In genomic region chr9:34244576-34244975, GRCm38 (mm10) we compare ENCODE assay signal across 25 mouse cellular contexts.
DNase-seq lines count a peak whose midpoint lies in the region; ATAC-seq and TF ChIP-seq lines count a peak whose summit lies in the region.
"Had no signal": no experiment of that assay in that cellular context is flagged by ENCODE, and none has a peak within 500 bp of the region (broad histone marks: within the 10 kb centered on the region; RNA-seq: fewer than 3 reads in every experiment).

No protein-coding gene starts in this region.

- H3K27me3 ChIP-seq in lung, postnatal 0 days (replicated peaks; ENCODE audit: insufficient read depth, low read length) = no peaks in the 10 kb centered on the region
- no peaks in the 10 kb centered on the region for H3K27me3 ChIP-seq in forebrain, embryonic 12.5 days
- H3K27me3 ChIP-seq: embryonic facial prominence, embryonic 13.5 days; heart, embryonic 12.5 days; hindbrain, embryonic 13.5 days; limb, embryonic 13.5 days; liver, embryonic 13.5 days; lung, embryonic 15.5 days; midbrain, embryonic 13.5 days; neural tube, embryonic 15.5 days had no signal

- no peak for TF ChIP-seq EP300 in lung, postnatal 0 days (IDR thresholded peaks at IDR 0.05)

- no peaks in the 10 kb centered on the region for H3K4me1 ChIP-seq in lung, adult 2 months (ENCODE audit: control insufficient read depth, insufficient read depth, low read length)
- H3K4me1 ChIP-seq in lung, postnatal 0 days (ENCODE audit: insufficient read depth, low read depth, low read length) = no peaks in the 10 kb centered on the region
- no peaks in the 10 kb centered on the region for H3K4me1 ChIP-seq in forebrain, embryonic 12.5 days
- H3K4me1 ChIP-seq: embryonic facial prominence, embryonic 13.5 days; hindbrain, embryonic 13.5 days; liver, embryonic 13.5 days; lung, embryonic 15.5 days; midbrain, embryonic 13.5 days; neural tube, embryonic 15.5 days had no signal

- WGBS in lung, adult 2 months = 75% methylated on average over 5 of the region's 5 CpGs
- WGBS in lung, postnatal 0 days = 63% methylated on average over 5 of the region's 5 CpGs
- 88% methylated on average over 5 of the region's 5 CpGs for WGBS in forebrain, embryonic 12.5 days

- H3K36me3 ChIP-seq in lung, postnatal 0 days (ENCODE audit: insufficient read depth, low read length) = no peaks in the 10 kb centered on the region
- no peaks in the 10 kb centered on the region for H3K36me3 ChIP-seq in forebrain, embryonic 12.5 days (replicated peaks)
- H3K36me3 ChIP-seq: embryonic facial prominence, embryonic 13.5 days; heart, embryonic 12.5 days; hindbrain, embryonic 13.5 days; limb, embryonic 13.5 days; liver, embryonic 13.5 days; lung, embryonic 15.5 days; midbrain, embryonic 13.5 days; neural tube, embryonic 15.5 days had no signal

- no peaks in the 10 kb centered on the region for H3K9me3 ChIP-seq in lung, postnatal 0 days (ENCODE audit: low read length)
- H3K9me3 ChIP-seq in forebrain, embryonic 12.5 days = no peaks in the 10 kb centered on the region
- H3K9me3 ChIP-seq: embryonic facial prominence, embryonic 13.5 days; heart, embryonic 12.5 days; hindbrain, embryonic 13.5 days; limb, embryonic 13.5 days; liver, embryonic 13.5 days; lung, embryonic 15.5 days; midbrain, embryonic 13.5 days; neural tube, embryonic 15.5 days had no signal

- H3K4me2 ChIP-seq in lung, postnatal 0 days (replicated peaks; ENCODE audit: low read depth, low read length) = no peak overlapping the region
- H3K4me2 ChIP-seq in forebrain, embryonic 12.5 days = no peak overlapping the region
- H3K4me2 ChIP-seq: embryonic facial prominence, embryonic 13.5 days; heart, embryonic 12.5 days; hindbrain, embryonic 13.5 days; limb, embryonic 13.5 days; liver, embryonic 13.5 days; lung, embryonic 15.5 days; midbrain, embryonic 13.5 days; neural tube, embryonic 15.5 days had no signal

- H3K4me3 ChIP-seq in lung, adult 2 months (replicated peaks; ENCODE audit: extremely low read depth, low read depth, low read length) = no peak overlapping the region
- no peak overlapping the region for H3K4me3 ChIP-seq in lung, postnatal 0 days (ENCODE audit: low read depth, low read length)
- H3K4me3 ChIP-seq in forebrain, embryonic 12.5 days (replicated peaks) = no peak overlapping the region
- H3K4me3 ChIP-seq: embryonic facial prominence, embryonic 13.5 days; gastrocnemius, adult 2 months; heart, embryonic 12.5 days; hindbrain, embryonic 13.5 days; limb, embryonic 13.5 days; liver, embryonic 13.5 days; lung, embryonic 15.5 days; midbrain, embryonic 13.5 days; neural tube, embryonic 15.5 days had no signal

- no peak for TF ChIP-seq CTCF in lung, adult 2 months (IDR thresholded peaks at IDR 0.05; ENCODE audit: insufficient read depth, low read length)
- TF ChIP-seq CTCF in lung, postnatal 0 days (IDR thresholded peaks at IDR 0.05) = no peak

- H3K27ac ChIP-seq in lung, postnatal 0 days (ENCODE audit: low read length) = no peak overlapping the region
- no peak overlapping the region for H3K27ac ChIP-seq in forebrain, embryonic 12.5 days
- H3K27ac ChIP-seq: embryonic facial prominence, embryonic 13.5 days; gastrocnemius, adult 2 months; hindbrain, embryonic 13.5 days; limb, embryonic 13.5 days; liver, embryonic 13.5 days; lung, embryonic 15.5 days; midbrain, embryonic 13.5 days; neural tube, embryonic 15.5 days; stomach, postnatal 0 days had no signal

- no peak for DNase-seq in frontal cortex, postnatal 25 days (ENCODE audit: low spot score in 2 of 2)
- DNase-seq in right cerebral cortex, adult 18-20 months = peak; percentile 1
- no peak for DNase-seq in right cerebral cortex, postnatal 10 days (ENCODE audit: low spot score in 2 of 2)
- peak; percentile 75 to 81 for DNase-seq in cerebellum, postnatal 14 days
- DNase-seq in lung, adult 2 months = no peak
- no peak for DNase-seq in lung, postnatal 0 days (ENCODE audit: low spot score)
- DNase-seq: adrenal gland, postnatal 25 days; gastrocnemius, adult 2 months; heart, postnatal 14 days; kidney, postnatal 4 days; layer of hippocampus, adult 9-11 months; liver, embryonic 13.5 days had no signal

- peak; percentile 47 for ATAC-seq in frontal cortex, adult (ENCODE audit: low TSS enrichment)
- ATAC-seq in lung, postnatal 0 days = no peak
- ATAC-seq in forebrain, embryonic 12.5 days (ENCODE audit: low FRiP score) = no peak
- ATAC-seq: CD4-positive, CD25-positive, alpha-beta regulatory T cell, adult 4 months; forebrain, embryonic 16.5 days; intestine, embryonic 16.5 days; midbrain, embryonic 13.5 days had no signal

- H3K9ac ChIP-seq in lung, postnatal 0 days (replicated peaks; ENCODE audit: low read depth) = no peak overlapping the region
- H3K9ac ChIP-seq in forebrain, embryonic 12.5 days = no peak overlapping the region
- H3K9ac ChIP-seq: embryonic facial prominence, embryonic 13.5 days; heart, embryonic 12.5 days; hindbrain, embryonic 13.5 days; limb, embryonic 13.5 days; liver, embryonic 13.5 days; lung, embryonic 15.5 days; midbrain, embryonic 13.5 days; neural tube, embryonic 15.5 days had no signal

- no peak for TF ChIP-seq POLR2A in lung, adult 2 months (IDR thresholded peaks at IDR 0.05; ENCODE audit: borderline replicate concordance, extremely low read depth, low read depth, low read length)

Comparison
In these comparisons a context has a peak if more than half of its experiments do, and no peak if none do; other contexts are left out.
1. DNase-seq: peak in right cerebral cortex, adult 18-20 months (single experiment) and cerebellum, postnatal 14 days (2 of 2); none in frontal cortex, postnatal 25 days (0 of 2), right cerebral cortex, postnatal 10 days (0 of 2), lung, adult 2 months (single experiment) and lung, postnatal 0 days (single experiment).